Mouse (Mus musculus): ENCODE results near the gene Kirrel3.

Kirrel3 gene

GRCm38 (mm10) chr9:35055528-35056330, 570.0 kb downstream of the Kirrel3 start:
- no peak for DNase-seq (ENCODE audit: low read depth, low spot score)

GRCm38 (mm10) chr9:35056611-35057010, 570.9 kb downstream of the Kirrel3 start:
- DNase-seq (ENCODE audit: low read depth, low spot score), result no peak

GRCm38 (mm10) chr9:35057631-35058030, 571.9 kb downstream of the Kirrel3 start:
- DNase-seq (ENCODE audit: low read depth, low spot score), result no peak

GRCm38 (mm10) chr9:35058186-35058585, 572.5 kb downstream of the Kirrel3 start:
- no peak for DNase-seq (ENCODE audit: low read depth, low spot score)

- no peak for DNase-seq (ENCODE audit: low read depth, low spot score)
These were observed 573.1 kb downstream of the Kirrel3 start for GRCm38 (mm10) chr9:35058596-35059354.

GRCm38 (mm10) chr9:35059881-35060280, 574.2 kb downstream of the Kirrel3 start:
- no peak for DNase-seq (ENCODE audit: low read depth, low spot score)

GRCm38 (mm10) chr9:35061446-35061845, 575.8 kb downstream of the Kirrel3 start:
- no peak for DNase-seq (ENCODE audit: low read depth, low spot score)
